Mouse (Mus musculus): ENCODE measurements at regions not wholly inside any gene's neighbourhood (a gene's known extent, or its start where the extent isn't known, plus 50 kb on each side); places are given as distances from the start of the nearest gene placed in this dataset.

GRCm38 (mm10) chr9:52361599-52361998 lies 193.2 kb upstream of the Zc3h12c start:
- Histone ChIP-seq H3K36me3 (ENCODE audit: control insufficient read depth, insufficient read depth) (no peaks in the 10 kb centered on the region), H3K27me3 (replicated peaks; ENCODE audit: control insufficient read depth, insufficient read depth, low read length) (no peaks in the 10 kb centered on the region), H3K27ac (ENCODE audit: low read length) (no peak overlapping the region), H3K4me2 (ENCODE audit: low read length) (no peak overlapping the region), H3K4me3 (replicated peaks; ENCODE audit: low read length) (no peak overlapping the region), H3K9me3 (ENCODE audit: control insufficient read depth, low read length) (no peaks in the 10 kb centered on the region), H3K4me1 (replicated peaks; ENCODE audit: control insufficient read depth, insufficient read depth, low read length) (no peaks in the 10 kb centered on the region; the same call in 1 of the 2 replicates), H3K9ac (replicated peaks; ENCODE audit: low read depth, low read length) (no peak overlapping the region)
- ATAC-seq: no peak
- WGBS: 84% methylated on average over 2 of the region's 2 CpGs

DNA sequence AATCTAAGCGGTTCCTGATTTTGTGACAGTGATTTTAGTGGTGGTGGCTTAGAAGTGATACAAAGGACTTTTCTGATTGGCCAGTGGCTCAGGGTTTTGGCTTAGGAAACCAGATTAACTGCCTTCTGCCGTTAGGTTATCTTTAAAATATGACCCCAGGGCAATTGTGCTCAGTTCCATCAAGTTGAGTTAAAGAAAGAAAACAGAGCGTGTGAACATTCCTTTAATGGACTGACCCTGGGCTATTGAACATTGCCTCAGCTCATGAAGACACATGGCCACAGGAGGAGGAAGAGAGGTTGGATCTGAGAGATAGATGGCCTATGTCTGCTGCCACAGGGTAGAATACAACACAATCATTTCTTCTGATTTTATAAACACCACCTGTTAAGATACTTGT lies 191.0 kb upstream of the Zc3h12c start:
- H3K9me3 ChIP-seq (ENCODE audit: control insufficient read depth, low read length): no peaks in the 10 kb centered on the region
- H3K4me1 ChIP-seq (replicated peaks; ENCODE audit: control insufficient read depth, insufficient read depth, low read length): no peaks in the 10 kb centered on the region; the same call in 1 of the 2 replicates
- H3K9ac ChIP-seq (replicated peaks; ENCODE audit: low read depth, low read length): no peak overlapping the region
- 64% methylated on average over 3 of the region's 3 CpGs for WGBS
- no peak overlapping the region for H3K4me3 ChIP-seq (replicated peaks; ENCODE audit: low read length)
- H3K27me3 ChIP-seq (replicated peaks; ENCODE audit: control insufficient read depth, insufficient read depth, low read length): no peaks in the 10 kb centered on the region
- no peaks in the 10 kb centered on the region for H3K36me3 ChIP-seq (ENCODE audit: control insufficient read depth, insufficient read depth)
- no peak overlapping the region for H3K27ac ChIP-seq (ENCODE audit: low read length)
- no peak overlapping the region for H3K4me2 ChIP-seq (ENCODE audit: low read length)
- ATAC-seq: no peak

- no peak overlapping the region for H3K9ac ChIP-seq (replicated peaks; ENCODE audit: low read depth, low read length)
- H3K4me2 ChIP-seq (ENCODE audit: low read length): no peak overlapping the region
- no peaks in the 10 kb centered on the region; the same call in 1 of the 2 replicates for H3K4me1 ChIP-seq (replicated peaks; ENCODE audit: control insufficient read depth, insufficient read depth, low read length)
- H3K36me3 ChIP-seq (ENCODE audit: control insufficient read depth, insufficient read depth): no peaks in the 10 kb centered on the region
- H3K27me3 ChIP-seq (replicated peaks; ENCODE audit: control insufficient read depth, insufficient read depth, low read length): no peaks in the 10 kb centered on the region
- no peak for ATAC-seq
- no peak overlapping the region for H3K4me3 ChIP-seq (replicated peaks; ENCODE audit: low read length)
- no peak overlapping the region for H3K27ac ChIP-seq (ENCODE audit: low read length)
- WGBS: 88% methylated on average over 3 of the region's 3 CpGs
- no peaks in the 10 kb centered on the region for H3K9me3 ChIP-seq (ENCODE audit: control insufficient read depth, low read length)
Observed at GRCm38 (mm10) chr9:52356549-52356948, 188.2 kb upstream of the Zc3h12c start.

DNA sequence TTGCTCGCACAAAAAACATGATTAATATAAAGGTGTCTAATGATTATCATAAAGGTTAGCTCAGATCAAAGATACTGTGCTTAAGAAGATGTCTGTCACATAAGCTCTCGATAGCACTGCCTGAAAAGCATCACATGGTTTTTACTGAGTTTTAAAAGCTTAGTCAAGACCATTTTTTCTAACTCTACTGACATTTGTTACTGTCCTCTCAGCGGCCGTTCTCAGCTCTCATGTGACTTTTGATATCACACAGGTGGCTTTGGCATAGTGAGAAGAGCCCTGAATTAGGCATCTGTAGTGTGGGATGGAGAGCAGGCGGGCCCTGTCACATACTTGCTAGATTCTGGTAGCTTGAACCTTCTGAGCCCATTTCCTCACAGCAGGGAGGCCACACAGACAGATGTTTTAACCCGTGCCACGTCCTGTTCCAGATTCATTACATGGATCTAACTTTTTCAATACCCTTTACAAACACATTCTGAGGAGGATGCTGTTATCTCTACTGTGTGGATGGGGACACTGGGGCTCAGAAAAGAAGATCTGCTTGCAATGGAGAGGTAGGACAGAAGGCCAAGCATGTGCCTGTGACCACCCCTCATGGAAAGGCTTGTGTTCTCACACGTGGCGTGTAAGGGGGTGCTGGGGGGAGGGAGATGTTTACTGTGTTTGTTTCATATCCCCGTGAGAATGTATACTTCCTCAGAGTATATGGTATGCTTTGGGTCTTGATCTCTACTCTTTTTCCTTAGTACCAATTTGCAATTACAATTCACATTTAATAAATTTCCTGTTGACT lies 187.0 kb upstream of the Zc3h12c start:
- no peaks in the 10 kb centered on the region; the same call in 1 of the 2 replicates for H3K4me1 ChIP-seq (replicated peaks; ENCODE audit: control insufficient read depth, insufficient read depth, low read length)
- no peak overlapping the region for H3K27ac ChIP-seq (ENCODE audit: low read length)
- no peak overlapping the region for H3K4me3 ChIP-seq (replicated peaks; ENCODE audit: low read length)
- no peaks in the 10 kb centered on the region for H3K36me3 ChIP-seq (ENCODE audit: control insufficient read depth, insufficient read depth)
- H3K27me3 ChIP-seq (replicated peaks; ENCODE audit: control insufficient read depth, insufficient read depth, low read length): no peaks in the 10 kb centered on the region
- ATAC-seq: no peak
- no peak overlapping the region for H3K4me2 ChIP-seq (ENCODE audit: low read length)
- 78% methylated on average over 10 of the region's 10 CpGs for WGBS
- H3K9ac ChIP-seq (replicated peaks; ENCODE audit: low read depth, low read length): no peak overlapping the region
- H3K9me3 ChIP-seq (ENCODE audit: control insufficient read depth, low read length): no peaks in the 10 kb centered on the region

DNA sequence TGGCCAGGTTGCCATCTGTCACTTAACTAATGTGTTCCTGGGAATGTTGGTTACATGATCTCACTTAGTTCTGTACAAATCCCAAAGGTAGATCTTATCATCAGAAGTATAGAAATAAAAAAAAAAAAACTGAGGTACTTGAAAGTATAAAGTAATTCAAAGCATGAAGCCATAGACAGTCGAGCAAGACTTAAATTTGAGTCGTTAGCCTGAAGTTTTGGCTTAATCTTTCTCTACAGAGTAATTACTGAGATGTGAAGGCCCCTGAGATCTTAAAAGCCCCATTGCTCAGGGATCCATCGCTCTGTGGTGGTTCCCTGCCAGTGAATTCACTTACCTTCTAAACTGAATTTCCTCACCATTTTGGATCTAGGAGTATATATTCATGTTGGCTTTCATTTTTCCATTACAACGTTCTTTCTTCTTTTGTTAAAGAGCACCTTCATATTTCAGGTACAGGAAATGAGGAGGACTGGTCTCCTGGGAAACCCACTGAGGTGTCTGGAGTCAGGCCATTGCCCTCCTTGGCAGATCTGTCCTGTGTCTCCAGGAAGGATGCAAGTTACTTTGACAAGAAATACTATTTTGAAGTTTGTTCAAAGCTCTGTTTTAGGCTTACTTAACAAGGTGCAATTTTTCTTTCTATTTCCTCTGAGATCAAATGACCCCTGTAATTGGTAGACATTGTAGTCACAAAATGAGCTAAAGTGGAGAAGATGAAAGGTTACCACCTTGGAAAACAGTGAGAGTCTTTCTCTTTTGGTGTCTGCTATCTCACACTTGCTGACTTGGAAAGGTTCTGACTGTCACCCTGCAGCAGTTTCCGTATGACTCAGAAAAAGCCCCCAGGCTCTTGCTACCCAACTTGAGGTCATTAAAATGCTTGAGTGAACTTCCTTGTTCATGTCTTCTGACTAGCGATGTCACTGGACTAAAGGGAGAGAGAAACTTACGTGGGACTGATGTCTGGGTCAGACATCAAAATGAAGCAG lies 180.5 kb upstream of the Zc3h12c start:
- no peak for ATAC-seq
- no peak overlapping the region for H3K27ac ChIP-seq (ENCODE audit: low read length)
- WGBS: 63% methylated on average over 7 of the region's 7 CpGs
- H3K9me3 ChIP-seq (ENCODE audit: control insufficient read depth, low read length): no peaks in the 10 kb centered on the region; the same call in 1 of the 2 replicates
- no peaks in the 10 kb centered on the region for H3K27me3 ChIP-seq (replicated peaks; ENCODE audit: control insufficient read depth, insufficient read depth, low read length)
- H3K4me2 ChIP-seq (ENCODE audit: low read length): no peak overlapping the region
- no peak overlapping the region for H3K9ac ChIP-seq (replicated peaks; ENCODE audit: low read depth, low read length)
- H3K4me3 ChIP-seq (replicated peaks; ENCODE audit: low read length): no peak overlapping the region
- H3K4me1 ChIP-seq (replicated peaks; ENCODE audit: control insufficient read depth, insufficient read depth, low read length): no peaks in the 10 kb centered on the region
- H3K36me3 ChIP-seq (ENCODE audit: control insufficient read depth, insufficient read depth): no peaks in the 10 kb centered on the region

- 93% methylated on average over 2 of the region's 2 CpGs for WGBS
- Histone ChIP-seq H3K9ac (replicated peaks; ENCODE audit: low read depth, low read length) (no peak overlapping the region), H3K4me2 (ENCODE audit: low read length) (no peak overlapping the region), H3K4me1 (replicated peaks; ENCODE audit: control insufficient read depth, insufficient read depth, low read length) (no peaks in the 10 kb centered on the region), H3K36me3 (ENCODE audit: control insufficient read depth, insufficient read depth) (no peaks in the 10 kb centered on the region), H3K9me3 (ENCODE audit: control insufficient read depth, low read length) (no peaks in the 10 kb centered on the region; the same call in 1 of the 2 replicates), H3K27ac (ENCODE audit: low read length) (no peak overlapping the region), H3K4me3 (replicated peaks; ENCODE audit: low read length) (no peak overlapping the region), H3K27me3 (replicated peaks; ENCODE audit: control insufficient read depth, insufficient read depth, low read length) (no peaks in the 10 kb centered on the region)
- ATAC-seq: no peak
Observed at GRCm38 (mm10) chr9:52344177-52344877, 176.0 kb upstream of the Zc3h12c start.

- Histone ChIP-seq H3K9ac (replicated peaks; ENCODE audit: low read depth, low read length) (no peak overlapping the region), H3K27me3 (replicated peaks; ENCODE audit: control insufficient read depth, insufficient read depth, low read length) (no peaks in the 10 kb centered on the region), H3K27ac (ENCODE audit: low read length) (no peak overlapping the region), H3K9me3 (ENCODE audit: control insufficient read depth, low read length) (no peaks in the 10 kb centered on the region; the same call in 1 of the 2 replicates), H3K4me1 (replicated peaks; ENCODE audit: control insufficient read depth, insufficient read depth, low read length) (no peaks in the 10 kb centered on the region; the same call in 1 of the 2 replicates), H3K36me3 (ENCODE audit: control insufficient read depth, insufficient read depth) (no peaks in the 10 kb centered on the region), H3K4me2 (ENCODE audit: low read length) (no peak overlapping the region), H3K4me3 (replicated peaks; ENCODE audit: low read length) (no peak overlapping the region)
- ATAC-seq: no peak
- 71% methylated on average over 2 of the region's 2 CpGs for WGBS
Observed at GRCm38 (mm10) chr9:52341029-52341428, 172.7 kb upstream of the Zc3h12c start.

DNA sequence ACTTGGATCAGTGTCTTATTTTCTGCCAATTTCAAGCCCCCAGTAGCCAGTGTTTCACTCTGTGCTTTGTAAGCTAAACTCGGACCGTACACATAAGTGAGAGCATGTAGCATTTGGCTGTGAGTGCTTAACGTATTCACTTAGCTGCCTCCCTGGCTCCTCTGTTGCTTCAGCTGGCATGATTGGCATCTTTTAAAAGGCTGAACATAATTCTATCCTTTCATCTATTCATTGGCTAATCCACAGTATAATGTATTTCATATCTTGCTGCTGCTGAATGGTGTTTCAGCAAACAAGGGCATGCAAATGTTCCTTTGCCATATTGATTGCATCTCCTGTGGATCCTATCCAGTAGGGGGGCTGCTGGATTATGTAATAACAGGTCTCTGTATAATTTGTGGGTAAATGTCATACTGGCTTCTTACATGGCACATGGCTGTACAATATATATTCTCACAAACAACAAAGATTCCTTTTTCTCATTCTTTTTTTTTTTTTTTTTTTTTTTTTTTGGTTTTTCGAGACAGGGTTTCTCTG lies 169.5 kb upstream of the Zc3h12c start:
- Histone ChIP-seq H3K27ac (ENCODE audit: low read length) (0 out of 2 replicates have a peak overlapping the region, but pooled peaks have one; percentile 4), H3K27me3 (replicated peaks; ENCODE audit: control insufficient read depth, insufficient read depth, low read length) (no peaks in the 10 kb centered on the region), H3K4me1 (replicated peaks; ENCODE audit: control insufficient read depth, insufficient read depth, low read length) (no peaks in the 10 kb centered on the region; the same call in 1 of the 2 replicates), H3K9me3 (ENCODE audit: control insufficient read depth, low read length) (no peaks in the 10 kb centered on the region), H3K4me2 (ENCODE audit: low read length) (no peak overlapping the region), H3K4me3 (replicated peaks; ENCODE audit: low read length) (no peak overlapping the region), H3K9ac (replicated peaks; ENCODE audit: low read depth, low read length) (no peak overlapping the region), H3K36me3 (ENCODE audit: control insufficient read depth, insufficient read depth) (no peaks in the 10 kb centered on the region)
- peak; percentile 64 for ATAC-seq
- 33% methylated on average over 4 of the region's 4 CpGs for WGBS
